In the genomic region with DNA sequence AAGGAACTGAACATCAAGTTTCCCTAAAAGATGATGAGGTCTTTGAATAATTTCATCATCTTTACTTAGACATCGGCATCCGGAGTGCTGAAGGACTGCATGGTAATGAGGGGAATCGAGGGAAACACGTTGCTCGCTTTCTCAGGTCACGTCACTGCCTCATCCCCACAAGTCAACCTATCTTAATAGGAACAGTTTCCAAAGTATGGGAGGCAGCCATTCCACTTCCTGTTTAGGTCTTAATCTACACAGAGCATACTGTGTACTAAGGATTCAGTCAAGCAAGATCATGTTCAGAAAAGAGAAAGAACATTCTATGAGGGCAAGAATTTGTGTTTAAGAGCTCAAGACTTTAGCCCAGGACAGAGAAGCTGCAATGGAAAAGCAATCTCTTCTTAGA, we compare ENCODE assay signal across 26 mouse cellular contexts.
"Had no signal": no experiment of that assay in that cellular context is flagged by ENCODE, and none has a peak within 500 bp of the region (broad histone marks: within the 10 kb centered on the region; RNA-seq: fewer than 3 reads in every experiment).

No protein-coding gene starts in this region.

- H3K36me3 ChIP-seq: heart, embryonic 10.5 days; heart, embryonic 12.5 days; hindbrain, embryonic 10.5 days; hindbrain, embryonic 12.5 days; intestine, embryonic 15.5 days; limb, embryonic 10.5 days; limb, embryonic 12.5 days; liver, embryonic 13.5 days had no signal

- H3K27me3 ChIP-seq: heart, embryonic 12.5 days; hindbrain, embryonic 12.5 days; intestine, embryonic 15.5 days; limb, embryonic 12.5 days; liver, embryonic 13.5 days had no signal

- H3K27ac ChIP-seq: heart, adult 2 months; heart, embryonic 10.5 days; hindbrain, embryonic 10.5 days; hindbrain, embryonic 12.5 days; hindbrain, embryonic 14.5 days; intestine, embryonic 15.5 days; layer of hippocampus, adult 2 months; left cerebral cortex, adult 2 months; limb, embryonic 10.5 days; limb, embryonic 12.5 days; liver, embryonic 13.5 days had no signal

- H3K4me3 ChIP-seq: heart, adult 2 months; heart, embryonic 10.5 days; heart, embryonic 12.5 days; hindbrain, embryonic 10.5 days; hindbrain, embryonic 12.5 days; intestine, embryonic 15.5 days; layer of hippocampus, adult 2 months; left cerebral cortex, adult 2 months; limb, embryonic 10.5 days; limb, embryonic 12.5 days; liver, embryonic 13.5 days had no signal

- H3K4me2 ChIP-seq: heart, embryonic 12.5 days; hindbrain, embryonic 12.5 days; hindbrain, embryonic 14.5 days; intestine, embryonic 15.5 days; limb, embryonic 12.5 days; liver, embryonic 11.5 days; liver, embryonic 13.5 days had no signal

- H3K9me3 ChIP-seq: heart, embryonic 10.5 days; heart, embryonic 12.5 days; hindbrain, embryonic 10.5 days; hindbrain, embryonic 12.5 days; intestine, embryonic 15.5 days; limb, embryonic 10.5 days; limb, embryonic 12.5 days; liver, embryonic 13.5 days had no signal

- ATAC-seq: hindbrain, embryonic 16.5 days; inflammation-experienced regulatory T-cells, adult 6 months; intestine, embryonic 15.5 days; intestine, postnatal 0 days had no signal

- DNase-seq: gastrocnemius, postnatal 10 days; gastrocnemius, postnatal 25 days; heart, adult 11 months; heart, adult 2 months; heart, postnatal 10 days; heart, postnatal 4 days; kidney, adult 18-20 months; kidney, adult 8-10 months; kidney, postnatal 10 days; kidney, postnatal 4 days; liver; liver, embryonic 13.5 days had no signal

- H3K9ac ChIP-seq: heart, embryonic 12.5 days; hindbrain, embryonic 12.5 days; hindbrain, embryonic 14.5 days; intestine, embryonic 15.5 days; limb, embryonic 12.5 days; liver, embryonic 13.5 days had no signal

- H3K4me1 ChIP-seq: hindbrain, embryonic 12.5 days had no signal
